Mouse (Mus musculus) CH12.LX (cell line): ENCODE data around the gene Pfn1. TPM values are rescaled to one million over a fixed set of nuclear protein-coding genes. Genes with fewer than 3 reads are reported as not detected.

Source experiments
- DNase-seq: peaks from one replicate; pipeline ENCODE4 v3.0.0-alpha.2; 2013; ENCODE audit errors: extremely low read depth
- H3K27ac ChIP-seq: 2 replicates; pipeline ENCODE4 v1.5.1; 2012; ENCODE audit warnings: low read depth, mild to moderate bottlenecking, control low read depth, moderate library complexity; ENCODE audit not compliant: insufficient read depth
- H3K27me3 ChIP-seq: replicated peaks from 2 replicates; pipeline ENCODE3; 2012; ENCODE audit warnings: inconsistent platforms
- H3K36me3 ChIP-seq, 2 experiments: replicated peaks in 1 of 2; 2 replicates each; pipeline versions ENCODE3 to v1.6.1; 2012; ENCODE audit warnings: inconsistent platforms in 1 of 2, low read length in 1 of 2, mild to moderate bottlenecking in 1 of 2, mixed read lengths in 1 of 2, moderate library complexity in 1 of 2; ENCODE audit not compliant: control insufficient read depth in 1 of 2, insufficient read depth in 1 of 2
- H3K4me1 ChIP-seq, 2 experiments: 2 replicates each; pipeline ENCODE4 v1.6.1; 2012; ENCODE audit warnings: inconsistent platforms in 1 of 2, moderate library complexity in 1 of 2; ENCODE audit not compliant: insufficient read depth in 2 of 2, control insufficient read depth in 1 of 2
- H3K4me2 ChIP-seq: 2 replicates; pipeline ENCODE4 v1.6.1; 2012; ENCODE audit warnings: low read depth, mild to moderate bottlenecking, control low read depth; ENCODE audit not compliant: poor library complexity, insufficient read depth, severe bottlenecking
- H3K4me3 ChIP-seq, 3 experiments: fragments of 150-350 bp in 1 of 3; sonication (generic) in 1 of 3; replicated peaks in 1 of 3; 2 replicates each; pipeline versions ENCODE3 to v1.5.1; 2011 to 2012; ENCODE audit warnings: low read depth in 2 of 3, low read length in 2 of 3, mild to moderate bottlenecking in 2 of 3, moderate library complexity in 2 of 3, control low read depth in 1 of 3, improper control_type of control experiment in 1 of 3, inconsistent platforms in 1 of 3, mixed read lengths in 1 of 3; ENCODE audit not compliant: poor library complexity in 1 of 3
- H3K79me2 ChIP-seq: replicated peaks from 2 replicates; pipeline ENCODE4 v1.6.1; 2012; ENCODE audit warnings: mild to moderate bottlenecking, moderate library complexity; ENCODE audit not compliant: control insufficient read depth, poor library complexity, insufficient read depth, severe bottlenecking; ENCODE audit errors: extremely low read depth
- H3K9ac ChIP-seq: 2 replicates; pipeline ENCODE4 v1.6.1; 2012; ENCODE audit warnings: low read depth, mild to moderate bottlenecking, control low read depth, moderate library complexity; ENCODE audit not compliant: insufficient read depth
- H3K9me3 ChIP-seq: replicated peaks from 2 replicates; pipeline ENCODE3; 2012; ENCODE audit warnings: low read length, inconsistent platforms, mixed read lengths
- CTCF ChIP-seq, 2 experiments: IDR thresholded peaks in 1 of 2; conservative IDR thresholded peaks in 1 of 2; 2 replicates each; pipeline ENCODE4 v1.5.1; 2011 to 2012; ENCODE audit warnings: low read depth in 2 of 2, low read length in 2 of 2, improper control_type of control experiment in 1 of 2, inconsistent platforms in 1 of 2, mild to moderate bottlenecking in 1 of 2, moderate library complexity in 1 of 2
- IRF4 ChIP-seq: IDR thresholded peaks from 2 replicates; pipeline ENCODE4 v1.6.1; 2014; ENCODE audit warnings: low read depth, mild to moderate bottlenecking, inconsistent platforms, low read length, improper control_type of control experiment
- JUN ChIP-seq: IDR thresholded peaks from 2 replicates; pipeline ENCODE4 v1.6.1; 2011; ENCODE audit warnings: low read depth, mild to moderate bottlenecking, low read length, improper control_type of control experiment, moderate library complexity; ENCODE audit not compliant: insufficient read depth
- MAFK ChIP-seq: IDR thresholded peaks from 2 replicates; pipeline ENCODE4 v1.6.1; 2011; ENCODE audit warnings: low read length, improper control_type of control experiment; ENCODE audit not compliant: insufficient replicate concordance
- MAX ChIP-seq: IDR thresholded peaks from 2 replicates; pipeline ENCODE4 v1.6.1; 2011; ENCODE audit warnings: low read length, improper control_type of control experiment
- MAZ ChIP-seq: IDR thresholded peaks from 2 replicates; pipeline ENCODE4 v1.6.1; 2012; ENCODE audit warnings: low read depth, mild to moderate bottlenecking, inconsistent platforms, low read length, improper control_type of control experiment, moderate library complexity
- MYC ChIP-seq: IDR thresholded peaks from 2 replicates; pipeline ENCODE4 v1.6.1; 2011; ENCODE audit warnings: low read depth, mild to moderate bottlenecking, improper control_type of control experiment, low read length
- NELFE ChIP-seq: IDR thresholded peaks from 2 replicates; pipeline ENCODE4 v1.6.1; 2011; ENCODE audit warnings: low read depth, low read length, improper control_type of control experiment
- PAX5 ChIP-seq: IDR thresholded peaks from 2 replicates; pipeline ENCODE4 v1.6.1; 2012; ENCODE audit warnings: low read length, inconsistent platforms, mixed read lengths
- RAD21 ChIP-seq: IDR thresholded peaks from 2 replicates; pipeline ENCODE4 v1.6.1; 2011; ENCODE audit warnings: low read depth, mild to moderate bottlenecking, low read length, improper control_type of control experiment, moderate library complexity
- SMC3 ChIP-seq: IDR thresholded peaks from 2 replicates; pipeline ENCODE4 v1.6.1; 2011; ENCODE audit warnings: low read depth, low read length, improper control_type of control experiment
- ZC3H11A ChIP-seq: IDR thresholded peaks from 2 replicates; pipeline ENCODE4 v1.6.1; 2012; ENCODE audit warnings: low read depth, mild to moderate bottlenecking, inconsistent platforms, low read length, improper control_type of control experiment
- ZKSCAN1 ChIP-seq: IDR thresholded peaks from 2 replicates; pipeline ENCODE4 v1.6.1; 2012; ENCODE audit warnings: low read depth, inconsistent platforms, low read length, improper control_type of control experiment, borderline replicate concordance
- dilution Hi-C: fragments of 300-500 bp; cut with MboI; formaldehyde crosslinking; loops from 2 replicates; pipeline ENCODE4 v1.14.3; 2020; ENCODE audit warnings: low sequenced_read_pairs; ENCODE audit not compliant: extremely low pct_unique_long_range_greater_than_20kb, extremely low pct_ligation_motif_present
- in situ Hi-C: fragments of 300-500 bp; cut with MboI; formaldehyde crosslinking; loops from 3 replicates; pipeline ENCODE4 v1.14.3; 2019; ENCODE audit warnings: low sequenced_read_pairs, low pct_ligation_motif_present, low pct_unique_long_range_greater_than_20kb, mixed read lengths
- polyA plus RNA-seq: library from polyadenylated mRNA; unstranded; fragments of >175 nt; gene quantifications from 2 replicates; pipeline ENCODE4 v1.2.1, GENCODE M21; 2012; ENCODE audit warnings: low read depth; ENCODE audit not compliant: insufficient read length
- total RNA-seq, 2 experiments: library from RNA; depleted of rRNA; stranded (reverse); fragments of 300-350 nt in 1 of 2; fragments of >200 nt in 1 of 2; gene quantifications; 2 replicates each; pipeline ENCODE4 v1.2.3; 2012 to 2014

The Pfn1 gene
- total and polyA plus RNA-seq, 3 experiments, result 844 to 2,624 (median 1,045) TPM

DNA sequence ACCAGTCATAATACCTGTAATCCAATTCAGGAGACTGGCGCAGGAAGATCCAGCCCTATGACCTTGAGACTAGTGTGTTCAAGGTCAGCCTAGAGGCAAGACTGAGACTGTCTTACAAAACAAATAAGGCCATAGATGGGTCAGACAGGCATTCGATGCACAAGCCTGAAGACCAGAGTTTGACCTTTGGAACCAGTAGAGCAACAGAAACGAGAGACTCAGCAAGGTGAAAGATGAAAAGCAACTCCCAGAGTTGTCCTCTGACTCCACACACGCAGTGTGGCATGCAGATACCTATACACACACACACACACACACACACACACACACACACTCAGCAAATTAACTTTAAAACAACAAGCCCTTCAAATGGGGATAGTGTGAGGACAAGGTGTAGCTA is 27.6 kb downstream of the Pfn1 start:
- in situ Hi-C loops (no loop called here), dilution Hi-C loops (no loop called here)
- no peak overlapping the region for H3K4me2 ChIP-seq
- H3K9ac ChIP-seq, result no peak overlapping the region
- no peak overlapping the region for H3K27ac ChIP-seq
- no peak for TF ChIP-seq MAFK
- no peaks in the 10 kb centered on the region for H3K9me3 ChIP-seq
- no peaks in the 10 kb centered on the region for H3K36me3 ChIP-seq
- peaks cover 0 to 19% of the 10 kb centered on the region in 2 experiments; a peak in 2 of 4 replicates for H3K4me1 ChIP-seq
- DNase-seq, result no peak
- H3K27me3 ChIP-seq, result no peaks in the 10 kb centered on the region
- H3K79me2 ChIP-seq, result no peaks in the 10 kb centered on the region
- H3K4me3 ChIP-seq, result no peak overlapping the region

DNA sequence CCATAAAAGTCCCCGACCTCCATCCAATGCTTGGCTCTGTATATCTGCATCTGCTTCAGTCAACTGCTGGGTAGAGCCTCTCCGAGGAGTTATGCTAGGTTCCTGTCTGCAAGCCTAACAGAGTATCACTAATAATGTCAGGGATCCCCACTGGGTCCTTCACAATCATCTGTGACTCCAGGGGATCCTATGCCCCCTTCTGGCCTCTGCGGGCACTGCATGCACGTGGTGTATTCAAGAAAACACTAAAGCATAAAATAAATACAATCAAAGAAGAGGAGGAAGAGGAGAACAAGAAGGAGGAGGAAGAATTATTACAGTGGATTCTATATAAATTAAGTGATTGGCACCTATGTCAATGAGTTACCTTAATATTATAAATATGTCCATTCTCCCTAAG is 29.0 kb downstream of the Pfn1 start:
- dilution Hi-C loops, result no loop called here
- TF ChIP-seq RAD21 (peak; percentile 76), SMC3 (peak; percentile 90), JUN (no peak), MAX (peak; percentile 79), NELFE (no peak), CTCF (conservative IDR thresholded peaks at IDR 0.05 in 1 of 2, IDR thresholded peaks at IDR 0.05 in 1 of 2; ENCODE audit: low read depth in 2 of 2, low read length in 2 of 2) (peak; percentile 88 to 90), ZC3H11A (peak; percentile 58; the same call in 1 of the 2 replicates), MYC (peak; percentile 96)
- TF ChIP-seq, all 38 proteins: peak for 6
- Histone ChIP-seq H3K9ac (no peak overlapping the region), H3K36me3 (no peaks in the 10 kb centered on the region), H3K79me2 (no peaks in the 10 kb centered on the region), H3K4me2 (no peak overlapping the region), H3K27me3 (no peaks in the 10 kb centered on the region), H3K27ac (no peak overlapping the region), H3K4me1 (peaks cover 0 to 19% of the 10 kb centered on the region in 2 experiments; a peak in 2 of 4 replicates), H3K9me3 (no peaks in the 10 kb centered on the region), H3K4me3 (no peak overlapping the region)
- DNase-seq, result peak; percentile 78
- in situ Hi-C loops, result no loop called here

DNA sequence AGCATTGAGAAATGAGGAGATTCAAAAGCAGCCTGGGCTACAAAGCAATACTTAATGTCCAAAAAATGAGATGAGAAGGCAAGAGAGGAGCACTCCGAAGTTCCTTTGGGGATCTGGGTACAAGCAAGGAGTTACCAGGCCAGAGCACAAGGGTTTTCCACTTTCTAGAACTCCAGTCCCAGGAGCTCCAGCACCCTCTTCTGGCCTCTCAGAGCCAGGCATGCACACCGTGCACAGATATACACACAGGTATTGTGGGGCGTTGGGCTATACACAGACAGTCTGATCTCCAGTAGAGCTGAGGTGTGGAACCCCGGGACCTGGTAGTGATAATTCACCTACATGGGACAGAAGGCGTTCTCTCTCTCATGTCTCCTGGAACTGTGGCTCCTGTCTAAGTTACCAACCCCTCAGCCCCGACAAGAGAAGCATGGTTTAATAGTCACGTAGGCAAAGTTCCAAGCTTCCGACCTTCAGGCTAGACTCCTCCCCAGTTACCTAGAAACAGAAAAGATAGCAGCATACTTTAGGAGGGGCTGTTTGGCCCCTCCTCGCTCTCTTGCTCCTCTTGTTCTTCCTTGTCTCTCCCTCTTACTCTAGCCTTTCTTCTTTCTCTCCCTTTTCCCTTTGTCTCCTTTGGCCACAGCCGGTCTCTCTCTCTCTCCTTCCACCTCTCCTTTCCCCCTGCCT is 31.2 kb downstream of the Pfn1 start:
- H3K4me1 ChIP-seq, result peaks cover 0 to 16% of the 10 kb centered on the region in 2 experiments; a peak in 2 of 4 replicates

More for the DNA sequence above, 31.2 kb downstream of the Pfn1 start:
- no peaks in the 10 kb centered on the region for H3K79me2 ChIP-seq
- no peak overlapping the region for H3K4me3 ChIP-seq
- H3K27me3 ChIP-seq, result no peaks in the 10 kb centered on the region
- H3K9me3 ChIP-seq, result no peaks in the 10 kb centered on the region
- TF ChIP-seq SMC3 (peak; percentile 67), MAZ (no peak), CTCF (conservative IDR thresholded peaks at IDR 0.05 in 1 of 2, IDR thresholded peaks at IDR 0.05 in 1 of 2; ENCODE audit: low read depth in 2 of 2, low read length in 2 of 2) (peak; percentile 22 to 71; a peak in 3 of 4 replicates), PAX5 (no peak), RAD21 (peak; percentile 71), ZC3H11A (0 out of 2 replicates have a peak, but pooled peaks have one; percentile 2), NELFE (peak; percentile 32; the same call in 1 of the 2 replicates), IRF4 (no peak), ZKSCAN1 (no peak), MYC (no peak)
- TF ChIP-seq, all 38 proteins: peak for 5
- H3K27ac ChIP-seq, result no peak overlapping the region
- dilution Hi-C loops, result no loop called here
- no peaks in the 10 kb centered on the region for H3K36me3 ChIP-seq
- no peak overlapping the region for H3K4me2 ChIP-seq
- H3K9ac ChIP-seq, result no peak overlapping the region
- in situ Hi-C loops, result loop anchor here (25.0 kb wide), 1 partner anchor 386 kb away; the partner anchor contains the start of genes 0610010K14Rik, Bcl6b, Gm21988 and Rnasek
- peak; percentile 42 for DNase-seq
